Mouse (Mus musculus): Measurements from ENCODE around the gene Bcor.

The Bcor gene

GRCm38 (mm10) chrX:12159981-12160656, at the start of gene Bcor:
Bcor (minus strand) TSS chrX:12160355.
- DNase-seq, result peak; percentile 39

GRCm38 (mm10) chrX:12202951-12203350, 42.8 kb upstream of the Bcor start:
- no peak for DNase-seq

- no peak for DNase-seq
Measured at GRCm38 (mm10) chrX:12201111-12201510, 41.0 kb upstream of the Bcor start.

GRCm38 (mm10) chrX:12195234-12195919, 35.2 kb upstream of the Bcor start:
- peak; percentile 0 for DNase-seq

GRCm38 (mm10) chrX:12192343-12192742, 32.2 kb upstream of the Bcor start:
- no peak for DNase-seq

- no peak for DNase-seq
Measured at GRCm38 (mm10) chrX:12189511-12189910, 29.4 kb upstream of the Bcor start.

- DNase-seq, result no peak
Measured at GRCm38 (mm10) chrX:12175198-12175960, 15.2 kb upstream of the Bcor start.

- no peak for DNase-seq
Measured at GRCm38 (mm10) chrX:12170128-12170527, 10.0 kb upstream of the Bcor start.

- no peak for DNase-seq
Measured at GRCm38 (mm10) chrX:12164591-12165529, 4.7 kb upstream of the Bcor start.

- DNase-seq, result peak; percentile 48
Measured at GRCm38 (mm10) chrX:12159534-12159881, 647 bp downstream of the Bcor start.

- no peak for DNase-seq
Measured at GRCm38 (mm10) chrX:12158821-12159533, 1.2 kb downstream of the Bcor start.

GRCm38 (mm10) chrX:12158244-12158820, 1.8 kb downstream of the Bcor start:
- peak; percentile 49 for DNase-seq

GRCm38 (mm10) chrX:12157331-12157930, 2.7 kb downstream of the Bcor start:
- DNase-seq, result peak; percentile 53

GRCm38 (mm10) chrX:12155842-12156291, 4.3 kb downstream of the Bcor start:
- DNase-seq, result peak; percentile 35

GRCm38 (mm10) chrX:12155068-12155840, 4.9 kb downstream of the Bcor start:
- no peak for DNase-seq

GRCm38 (mm10) chrX:12153141-12154095, 6.7 kb downstream of the Bcor start:
- no peak for DNase-seq

GRCm38 (mm10) chrX:12151996-12152904, 7.9 kb downstream of the Bcor start:
- no peak for DNase-seq
